Mouse (Mus musculus) megakaryocyte, embryonic 14.5 days (primary cell): Measurements from ENCODE around the gene Sh2b3.

ENCODE experiments used
- FLI1 ChIP-seq: IDR thresholded peaks from 2 replicates; pipeline ENCODE4 v1.6.1; 2012; ENCODE audit warnings: low read length, inconsistent platforms, mixed read lengths
- GATA1 ChIP-seq: IDR thresholded peaks from 3 replicates; pipeline ENCODE4 v1.6.1; 2012; ENCODE audit warnings: mixed read lengths, low read length, inconsistent platforms, borderline replicate concordance

DNA sequence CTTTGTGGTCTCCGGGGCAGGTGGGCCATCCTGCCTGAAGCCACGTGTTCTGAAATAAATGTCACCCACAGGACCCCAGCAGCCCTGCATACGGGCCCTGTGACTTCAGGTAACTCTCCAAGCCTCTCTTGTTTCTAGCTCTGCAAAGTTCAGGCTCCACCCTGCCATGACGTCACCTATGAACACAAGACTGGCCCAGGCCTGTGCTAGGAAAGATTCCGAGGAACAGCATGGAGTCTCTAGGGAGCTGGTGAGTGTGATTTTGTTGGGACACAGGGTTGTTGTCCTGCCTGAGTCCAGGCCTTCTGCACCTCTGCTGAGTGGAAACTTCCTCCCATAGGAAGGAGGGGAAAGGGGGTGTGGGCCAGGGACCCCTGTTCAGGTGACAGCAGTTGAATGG, 30.5 kb upstream of the Sh2b3 start:
- TF ChIP-seq FLI1 (no peak), GATA1 (no peak)
